Mouse (Mus musculus): ENCODE measurements at regions not wholly inside any gene's neighbourhood (a gene's known extent, or its start where the extent isn't known, plus 50 kb on each side); places are given as distances from the start of the nearest gene placed in this dataset.
"Not testable (repeated sequence)": the region's sequence is repeated elsewhere in the genome, so short reads cannot be mapped to it uniquely, and the experiment has no call there.

GRCm38 (mm10) chr5:134046086-134046485, 53.4 kb upstream of the Castor2 start:
- DNase-seq, result no peak

GRCm38 (mm10) chr5:134042938-134043337, 56.6 kb upstream of the Castor2 start:
- DNase-seq, result not testable (repeated sequence)

- DNase-seq, result no peak
Observed at GRCm38 (mm10) chr5:134027316-134027966, 72.1 kb upstream of the Castor2 start.

GRCm38 (mm10) chr5:134019651-134020432, 79.7 kb upstream of the Castor2 start:
- no peak for DNase-seq

GRCm38 (mm10) chr5:134014257-134015163, 85.0 kb upstream of the Castor2 start:
- no peak for DNase-seq

GRCm38 (mm10) chr5:134013206-134013605, 86.3 kb upstream of the Castor2 start:
- DNase-seq, result no peak

GRCm38 (mm10) chr5:134009843-134010242, 89.7 kb upstream of the Castor2 start:
- DNase-seq, result no peak

GRCm38 (mm10) chr5:134007127-134007771, 92.3 kb upstream of the Castor2 start:
- no peak for DNase-seq

GRCm38 (mm10) chr5:134006470-134007126, 92.9 kb upstream of the Castor2 start:
- peak; percentile 29 to 35 for DNase-seq

GRCm38 (mm10) chr5:134006001-134006400, 93.5 kb upstream of the Castor2 start:
- DNase-seq, result no peak

GRCm38 (mm10) chr5:134000100-134000499, 99.4 kb upstream of the Castor2 start:
- no peak for DNase-seq

GRCm38 (mm10) chr5:133999698-134000097, 99.8 kb upstream of the Castor2 start:
- DNase-seq, result no peak

GRCm38 (mm10) chr5:133991994-133992393, 107.5 kb upstream of the Castor2 start:
- DNase-seq, result no peak

- DNase-seq, result no peak
Observed at GRCm38 (mm10) chr5:133991556-133991955, 108.0 kb upstream of the Castor2 start.

- DNase-seq, result no peak
Observed at GRCm38 (mm10) chr5:133983249-133983966, 116.1 kb upstream of the Castor2 start.

- no peak for DNase-seq
Observed at GRCm38 (mm10) chr5:133970421-133970914, 129.0 kb upstream of the Castor2 start.

GRCm38 (mm10) chr5:133963301-133963700, 136.2 kb upstream of the Castor2 start:
- DNase-seq, result no peak

GRCm38 (mm10) chr5:133940841-133941240, 158.7 kb upstream of the Castor2 start:
- no peak for DNase-seq

- DNase-seq, result no peak
Observed at GRCm38 (mm10) chr5:133940030-133940429, 159.5 kb upstream of the Castor2 start.

- DNase-seq, result no peak
Observed at GRCm38 (mm10) chr5:133937967-133938918, 161.3 kb upstream of the Castor2 start.
